Mouse (Mus musculus) embryonic facial prominence, embryonic 11.5 days (tissue): ENCODE data around the gene Med27. TPM values are rescaled to one million over a fixed set of nuclear protein-coding genes. Genes with fewer than 3 reads are reported as not detected.

Experiments used
- ATAC-seq: fragments of 200-750 bp; cut with Nextera tagmentation; replicated peaks from 2 replicates; pipeline ENCODE4 v1.8.0; 2017; ENCODE audit warnings: low read depth; ENCODE audit not compliant: insufficient number of reproducible peaks, low FRiP score, low TSS enrichment
- DNase-seq: peaks from one replicate; pipeline ENCODE4 v3.0.0-alpha.2; 2015; ENCODE audit warnings: low spot score
- H3K27ac ChIP-seq: fragments of 300-500 bp; sonication (generic); replicated peaks from 2 replicates; pipeline ENCODE4 v1.5.1; 2014; ENCODE audit warnings: mild to moderate bottlenecking, low read depth, low read length, control low read depth
- H3K27me3 ChIP-seq: fragments of 300-500 bp; sonication (generic); 2 replicates; pipeline ENCODE4 v1.6.1; 2014; ENCODE audit warnings: mild to moderate bottlenecking, low read length, moderate library complexity, mixed read lengths; ENCODE audit not compliant: control insufficient read depth, insufficient read depth
- H3K36me3 ChIP-seq: fragments of 300-500 bp; sonication (generic); replicated peaks from 2 replicates; pipeline ENCODE4 v1.6.1; 2014; ENCODE audit warnings: low read depth, mild to moderate bottlenecking, low read length, moderate library complexity, mixed read lengths; ENCODE audit not compliant: control insufficient read depth, insufficient read depth
- H3K4me1 ChIP-seq: fragments of 300-500 bp; sonication (generic); 2 replicates; pipeline ENCODE4 v1.6.1; 2014; ENCODE audit warnings: low read length, mixed read lengths; ENCODE audit not compliant: control insufficient read depth, insufficient read depth
- H3K4me2 ChIP-seq: fragments of 300-500 bp; sonication (generic); 2 replicates; pipeline ENCODE4 v1.6.1; 2014; ENCODE audit warnings: low read depth, mild to moderate bottlenecking, control low read depth, low read length, moderate library complexity
- H3K4me3 ChIP-seq: fragments of 300-500 bp; sonication (generic); 2 replicates; pipeline ENCODE4 v1.5.1; 2014; ENCODE audit warnings: low read depth, low read length, control low read depth
- H3K9ac ChIP-seq: fragments of 300-500 bp; sonication (generic); replicated peaks from 2 replicates; pipeline ENCODE4 v1.6.1; 2014; ENCODE audit warnings: mild to moderate bottlenecking, control low read depth, low read length
- H3K9me3 ChIP-seq: fragments of 300-500 bp; sonication (generic); replicated peaks from 2 replicates; pipeline ENCODE4 v1.6.1; 2016; ENCODE audit warnings: mild to moderate bottlenecking, low read length, inconsistent platforms, mixed read lengths; ENCODE audit not compliant: control insufficient read depth
- WGBS: fragments of 180-500 bp; shearing (Covaris S2); extraction: QIAGEN DNeasy Blood & Tissue Kit; methylation state at CpG from one replicate; pipeline ENCODE4 v1.1.7; 2014; 5-methylcytosine and 5-hydroxymethylcytosine counted together
- polyA plus RNA-seq: library from polyadenylated mRNA; unstranded; fragments of >200 nt; fragmentation: Nextera tagmentation; extraction: Ambion mirVana; gene quantifications from 2 replicates; pipeline ENCODE4 v1.2.1, GENCODE M21; 2014

Gene Med27
- polyA plus RNA-seq, 1 experiment from 2014 or later, result 54.5 TPM

GRCm38 (mm10) chr2:29330471-29330870 is 16.1 kb upstream of the Med27 start:
- H3K4me1 ChIP-seq, result no peaks in the 10 kb centered on the region
- no peaks in the 10 kb centered on the region for H3K27me3 ChIP-seq
- H3K27ac ChIP-seq, result no peak overlapping the region
- H3K4me2 ChIP-seq, result no peak overlapping the region
- WGBS, result 89% methylated on average over 1 of the region's 1 CpGs
- no peaks in the 10 kb centered on the region for H3K36me3 ChIP-seq
- H3K4me3 ChIP-seq, result no peak overlapping the region
- no peak for ATAC-seq
- no peak overlapping the region for H3K9ac ChIP-seq
- no peak for DNase-seq
- H3K9me3 ChIP-seq, result no peaks in the 10 kb centered on the region

- DNase-seq (no peak), ATAC-seq (no peak)
- H3K4me2 ChIP-seq, result no peak overlapping the region
- WGBS, result 93% methylated on average over 1 of the region's 1 CpGs
- H3K27ac ChIP-seq, result no peak overlapping the region
- H3K4me3 ChIP-seq, result no peak overlapping the region
- no peaks in the 10 kb centered on the region for H3K9me3 ChIP-seq
- no peak overlapping the region for H3K9ac ChIP-seq
- H3K36me3 ChIP-seq, result no peaks in the 10 kb centered on the region
- no peaks in the 10 kb centered on the region for H3K27me3 ChIP-seq
- no peaks in the 10 kb centered on the region for H3K4me1 ChIP-seq
Measured at GRCm38 (mm10) chr2:29338396-29338795, 8.2 kb upstream of the Med27 start.

- Histone ChIP-seq H3K4me1 (no peaks in the 10 kb centered on the region), H3K4me3 (no peak overlapping the region), H3K27me3 (no peaks in the 10 kb centered on the region), H3K9me3 (no peaks in the 10 kb centered on the region), H3K27ac (no peak overlapping the region), H3K36me3 (no peaks in the 10 kb centered on the region), H3K4me2 (no peak overlapping the region), H3K9ac (no peak overlapping the region)
- ATAC-seq (no peak), DNase-seq (no peak)
- WGBS, result 41% methylated on average over 9 of the region's 9 CpGs
Measured at GRCm38 (mm10) chr2:29358696-29359375, 12.2 kb downstream of the Med27 start.

- no peak for ATAC-seq
- no peak overlapping the region for H3K4me2 ChIP-seq
- 83% methylated on average over 3 of the region's 3 CpGs for WGBS
Measured at GRCm38 (mm10) chr2:29360956-29361355, 14.3 kb downstream of the Med27 start.

GRCm38 (mm10) chr2:29365000-29365695 is 18.5 kb downstream of the Med27 start:
- H3K9me3 ChIP-seq, result no peaks in the 10 kb centered on the region
- DNase-seq, result no peak
- no peak overlapping the region for H3K9ac ChIP-seq
- H3K27ac ChIP-seq, result no peak overlapping the region
- H3K4me2 ChIP-seq, result no peak overlapping the region
- H3K27me3 ChIP-seq, result no peaks in the 10 kb centered on the region
- H3K4me1 ChIP-seq, result no peaks in the 10 kb centered on the region
- WGBS, result 82% methylated on average over 8 of the region's 8 CpGs
- no peak overlapping the region for H3K4me3 ChIP-seq
- no peaks in the 10 kb centered on the region for H3K36me3 ChIP-seq
- ATAC-seq, result no peak

More at GRCm38 (mm10) chr2:29360956-29361355, 14.3 kb downstream of the Med27 start:
- H3K27ac ChIP-seq, result no peak overlapping the region
- no peaks in the 10 kb centered on the region for H3K36me3 ChIP-seq
- no peak overlapping the region for H3K9ac ChIP-seq
- H3K4me1 ChIP-seq, result no peaks in the 10 kb centered on the region
- H3K27me3 ChIP-seq, result no peaks in the 10 kb centered on the region
- no peak for DNase-seq
- no peaks in the 10 kb centered on the region for H3K9me3 ChIP-seq
- H3K4me3 ChIP-seq, result no peak overlapping the region

- H3K9me3 ChIP-seq, result no peaks in the 10 kb centered on the region
- no peak for DNase-seq
- H3K27me3 ChIP-seq, result no peaks in the 10 kb centered on the region
- no peak overlapping the region for H3K9ac ChIP-seq
- H3K4me2 ChIP-seq, result no peak overlapping the region
- H3K27ac ChIP-seq, result no peak overlapping the region
- 72% methylated on average over 5 of the region's 5 CpGs for WGBS
- no peaks in the 10 kb centered on the region for H3K36me3 ChIP-seq
- no peak for ATAC-seq
- H3K4me1 ChIP-seq, result no peaks in the 10 kb centered on the region
- no peak overlapping the region for H3K4me3 ChIP-seq
Measured at GRCm38 (mm10) chr2:29368730-29369129, 22.1 kb downstream of the Med27 start.

- no peak overlapping the region for H3K4me3 ChIP-seq
Measured at GRCm38 (mm10) chr2:29372176-29372575, 25.6 kb downstream of the Med27 start.

GRCm38 (mm10) chr2:29381683-29382082 is 35.1 kb downstream of the Med27 start:
- Histone ChIP-seq H3K4me3 (no peak overlapping the region), H3K4me1 (no peaks in the 10 kb centered on the region), H3K9ac (no peak overlapping the region), H3K27me3 (no peaks in the 10 kb centered on the region), H3K4me2 (no peak overlapping the region), H3K36me3 (no peaks in the 10 kb centered on the region), H3K27ac (no peak overlapping the region), H3K9me3 (no peaks in the 10 kb centered on the region)
- no peak for ATAC-seq
- WGBS, result 21% methylated on average over 4 of the region's 4 CpGs
- DNase-seq, result peak; percentile 2

More at GRCm38 (mm10) chr2:29372176-29372575, 25.6 kb downstream of the Med27 start:
- 86% methylated on average over 5 of the region's 5 CpGs for WGBS
- Histone ChIP-seq H3K36me3 (no peaks in the 10 kb centered on the region), H3K4me2 (no peak overlapping the region), H3K4me1 (no peaks in the 10 kb centered on the region), H3K9me3 (no peaks in the 10 kb centered on the region), H3K27ac (no peak overlapping the region), H3K27me3 (no peaks in the 10 kb centered on the region), H3K9ac (no peak overlapping the region)
- ATAC-seq (no peak), DNase-seq (no peak)
